Mouse (Mus musculus) embryonic facial prominence, embryonic 14.5 days (tissue): ENCODE data around the gene Prkar1b. TPM values are rescaled to one million over a fixed set of nuclear protein-coding genes. Genes with fewer than 3 reads are reported as not detected.

ENCODE experiments used
- ATAC-seq: fragments of 200-750 bp; cut with Nextera tagmentation; 2 replicates; pipeline ENCODE4 v1.8.0; 2017; ENCODE audit warnings: low read depth, moderate number of reproducible peaks, moderate TSS enrichment
- DNase-seq: peaks from one replicate; pipeline ENCODE4 v3.0.0-alpha.2; 2015; ENCODE audit warnings: low spot score
- H3K27ac ChIP-seq: fragments of 300-500 bp; sonication (generic); replicated peaks from 2 replicates; pipeline ENCODE4 v1.5.1; 2014; ENCODE audit warnings: low read depth, mild to moderate bottlenecking, low read length, moderate library complexity
- H3K27me3 ChIP-seq: fragments of 300-500 bp; sonication (generic); replicated peaks from 2 replicates; pipeline ENCODE4 v1.6.1; 2014; ENCODE audit warnings: low read length; ENCODE audit not compliant: control insufficient read depth, insufficient read depth
- H3K36me3 ChIP-seq: fragments of 300-500 bp; sonication (generic); 2 replicates; pipeline ENCODE4 v1.6.1; 2014; ENCODE audit warnings: low read length, mixed read lengths; ENCODE audit not compliant: control insufficient read depth, insufficient read depth
- H3K4me1 ChIP-seq: fragments of 300-500 bp; sonication (generic); 2 replicates; pipeline ENCODE4 v1.6.1; 2014; ENCODE audit warnings: antibody characterized with exemption, low read length; ENCODE audit not compliant: control insufficient read depth, insufficient read depth
- H3K4me2 ChIP-seq: fragments of 300-500 bp; sonication (generic); 2 replicates; pipeline ENCODE4 v1.6.1; 2014; ENCODE audit warnings: low read depth, mild to moderate bottlenecking, low read length, moderate library complexity, mixed read lengths
- H3K4me3 ChIP-seq: fragments of 300-500 bp; sonication (generic); 2 replicates; pipeline ENCODE4 v1.5.1; 2014; ENCODE audit warnings: low read depth, mild to moderate bottlenecking, low read length
- H3K9ac ChIP-seq: fragments of 300-500 bp; sonication (generic); 2 replicates; pipeline ENCODE4 v1.6.1; 2014; ENCODE audit warnings: low read depth, mild to moderate bottlenecking, low read length, moderate library complexity, mixed read lengths
- H3K9me3 ChIP-seq: fragments of 300-500 bp; sonication (generic); 2 replicates; pipeline ENCODE4 v1.6.1; 2016; ENCODE audit warnings: low read length; ENCODE audit not compliant: control insufficient read depth
- WGBS: fragments of 180-500 bp; shearing (Covaris S2); extraction: QIAGEN DNeasy Blood & Tissue Kit; methylation state at CpG from one replicate; pipeline ENCODE4 v1.1.7; 2014; 5-methylcytosine and 5-hydroxymethylcytosine counted together
- polyA plus RNA-seq: library from polyadenylated mRNA; unstranded; fragments of >200 nt; fragmentation: Nextera tagmentation; extraction: Ambion mirVana; gene quantifications from 2 replicates; pipeline ENCODE4 v1.2.1, GENCODE M21; 2014

Prkar1b gene
- polyA plus RNA-seq, 1 experiment from 2014 or later = 22.8 TPM

DNA sequence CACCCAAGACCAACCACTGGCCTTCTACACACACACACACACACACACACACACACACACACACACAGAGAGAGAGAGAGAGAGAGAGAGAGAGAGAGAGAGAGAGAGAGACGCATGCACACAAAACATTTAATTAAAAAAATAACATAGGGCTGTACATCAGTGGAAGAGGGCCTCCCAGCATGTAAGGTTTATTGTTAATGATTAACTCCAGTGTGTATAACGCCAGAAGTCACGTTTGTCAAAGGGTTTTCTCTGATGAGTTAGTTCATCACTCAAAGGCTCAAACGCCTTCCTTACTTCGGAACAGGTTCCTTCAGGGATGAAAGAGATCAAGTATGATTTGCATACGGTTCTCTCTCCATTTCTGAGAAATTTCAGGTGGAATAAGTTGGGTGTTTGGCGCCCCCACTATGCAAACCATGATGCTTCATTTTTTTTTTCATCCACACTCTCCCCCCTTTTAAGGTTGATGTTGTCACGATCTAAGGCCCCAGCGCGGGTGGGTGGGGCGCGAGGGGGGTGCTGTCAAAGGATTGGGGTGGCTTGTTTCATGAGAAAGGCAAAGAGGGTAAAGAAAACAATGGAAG, 21.2 kb downstream of the Prkar1b start:
- Histone ChIP-seq H3K4me1 (peaks cover 8% of the 10 kb centered on the region; the same call in 1 of the 2 replicates), H3K4me3 (peak overlapping the region; percentile 56), H3K27me3 (peaks cover 7% of the 10 kb centered on the region), H3K4me2 (peak overlapping the region; percentile 77), H3K9ac (peak overlapping the region; percentile 75), H3K36me3 (peaks cover 13% of the 10 kb centered on the region; the same call in 1 of the 2 replicates), H3K9me3 (no peaks in the 10 kb centered on the region), H3K27ac (no peak overlapping the region)
- ATAC-seq = no peak
- WGBS = 29% methylated on average over 12 of the region's 12 CpGs
- DNase-seq = no peak

DNA sequence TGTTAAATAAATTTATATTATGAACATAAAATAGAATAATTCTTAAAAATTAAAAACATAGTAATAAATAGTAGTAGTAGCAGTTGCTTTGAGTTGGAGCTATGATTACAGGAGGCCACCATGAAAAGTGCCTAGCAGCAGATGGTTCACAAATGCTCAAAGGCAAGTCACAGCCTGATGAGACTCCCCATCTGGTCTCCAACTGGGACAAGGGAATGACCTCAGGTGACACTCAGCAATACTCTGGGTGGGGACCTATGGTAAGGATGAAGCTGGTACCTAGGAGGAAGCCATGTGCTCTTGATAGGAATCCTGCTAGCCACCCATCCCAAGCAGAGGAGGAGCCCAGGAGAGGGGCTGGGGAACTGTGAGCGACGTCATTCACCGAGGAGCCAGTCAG, 24.1 kb downstream of the Prkar1b start:
- H3K9ac ChIP-seq = no peak overlapping the region
- H3K36me3 ChIP-seq = peaks cover 13% of the 10 kb centered on the region; the same call in 1 of the 2 replicates
- 80% methylated on average over 3 of the region's 3 CpGs for WGBS
- H3K4me3 ChIP-seq = no peak overlapping the region
- ATAC-seq (no peak), DNase-seq (no peak)
- no peaks in the 10 kb centered on the region for H3K9me3 ChIP-seq
- H3K27ac ChIP-seq = no peak overlapping the region
- no peak overlapping the region for H3K4me2 ChIP-seq
- peaks cover 8% of the 10 kb centered on the region; the same call in 1 of the 2 replicates for H3K4me1 ChIP-seq
- H3K27me3 ChIP-seq = peaks cover 7% of the 10 kb centered on the region

DNA sequence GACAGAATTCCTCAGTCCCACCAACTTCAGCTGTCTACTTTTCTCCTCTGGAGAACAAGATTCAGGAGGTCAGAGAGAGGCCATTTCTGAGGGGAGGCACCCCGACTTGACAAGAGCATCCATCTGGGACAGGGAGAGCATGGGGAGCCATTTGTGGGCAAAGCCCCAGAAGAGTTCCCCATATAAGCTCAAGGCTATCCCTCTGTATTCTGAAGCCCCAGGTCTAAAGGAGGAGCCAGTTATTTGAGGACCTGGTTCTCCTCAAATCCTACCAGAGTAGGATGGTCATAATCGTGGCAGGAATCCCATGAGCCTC, 30.9 kb downstream of the Prkar1b start:
- Histone ChIP-seq H3K9ac (no peak overlapping the region), H3K9me3 (no peaks in the 10 kb centered on the region), H3K27me3 (no peaks in the 10 kb centered on the region), H3K36me3 (no peaks in the 10 kb centered on the region), H3K4me1 (no peaks in the 10 kb centered on the region), H3K4me2 (no peak overlapping the region), H3K4me3 (no peak overlapping the region), H3K27ac (no peak overlapping the region)
- DNase-seq (no peak), ATAC-seq (no peak)
- WGBS = 65% methylated on average over 2 of the region's 2 CpGs

DNA sequence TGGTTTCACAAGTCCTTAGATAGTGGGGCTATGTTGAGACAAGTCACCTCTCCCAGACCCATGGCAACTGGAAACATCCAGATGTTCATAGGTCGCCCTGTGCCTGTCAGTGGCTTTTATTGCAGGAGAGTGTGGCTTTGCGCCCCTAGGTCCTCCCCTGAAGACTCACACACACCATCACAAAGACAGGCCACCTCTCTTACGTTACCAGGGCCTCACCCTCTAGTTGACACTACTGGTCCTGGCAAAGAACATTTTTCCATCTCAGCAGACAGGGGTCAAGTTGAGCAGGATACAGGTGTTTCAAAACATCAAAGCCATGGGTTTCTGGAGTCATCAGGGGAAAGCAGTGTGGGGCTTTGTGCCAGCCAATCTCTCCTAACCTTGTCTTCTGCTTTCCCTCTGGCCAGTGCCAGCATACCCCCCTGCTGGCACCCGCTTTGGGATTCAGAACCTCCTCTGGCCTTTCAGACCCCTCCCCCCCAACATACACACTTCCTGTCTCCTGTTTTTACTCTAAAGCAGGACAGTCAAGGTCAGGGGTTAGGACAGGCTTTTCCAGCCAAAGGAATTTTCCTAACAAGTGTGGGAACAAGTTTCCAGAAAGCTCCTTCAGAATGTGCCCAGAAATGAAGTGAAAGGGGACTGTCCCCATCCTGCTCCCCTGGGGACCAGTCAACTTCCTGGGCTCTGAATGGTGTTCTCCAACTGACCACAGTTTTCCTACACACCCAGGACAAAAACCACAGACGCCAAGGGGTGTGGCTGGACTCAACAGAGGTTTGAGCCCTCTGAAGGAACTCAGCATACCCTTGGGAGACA, 31.5 kb downstream of the Prkar1b start:
- Histone ChIP-seq H3K9ac (no peak overlapping the region), H3K4me1 (no peaks in the 10 kb centered on the region), H3K27me3 (no peaks in the 10 kb centered on the region), H3K9me3 (no peaks in the 10 kb centered on the region), H3K36me3 (no peaks in the 10 kb centered on the region), H3K4me3 (no peak overlapping the region), H3K4me2 (no peak overlapping the region), H3K27ac (no peak overlapping the region)
- no peak for DNase-seq
- 66% methylated on average over 5 of the region's 5 CpGs for WGBS
- ATAC-seq = no peak

DNA sequence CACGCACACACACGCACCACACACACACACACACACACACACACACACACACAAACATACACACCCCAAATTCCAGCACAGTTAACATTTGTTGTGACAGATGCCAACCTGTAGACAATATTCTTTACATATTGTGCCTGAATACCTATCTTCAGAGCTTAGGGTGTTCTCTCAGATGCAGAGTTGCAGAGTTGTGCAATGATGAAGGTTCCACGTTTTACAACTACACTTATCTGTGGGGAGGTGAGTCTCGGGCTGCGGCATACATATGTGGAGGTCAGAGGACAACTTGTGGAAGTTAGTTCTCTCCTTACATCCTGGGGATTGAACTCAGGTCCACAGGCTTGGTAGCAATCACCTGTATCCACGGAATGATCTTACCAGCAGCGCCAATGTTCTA, 34.3 kb downstream of the Prkar1b start:
- ATAC-seq = no peak
- WGBS = 91% methylated on average over 7 of the region's 7 CpGs
- H3K27me3 ChIP-seq = no peaks in the 10 kb centered on the region
- no peaks in the 10 kb centered on the region for H3K9me3 ChIP-seq
- no peaks in the 10 kb centered on the region for H3K36me3 ChIP-seq
- no peak overlapping the region for H3K9ac ChIP-seq
- no peak overlapping the region for H3K27ac ChIP-seq
- H3K4me2 ChIP-seq = no peak overlapping the region
- no peaks in the 10 kb centered on the region for H3K4me1 ChIP-seq
- no peak overlapping the region for H3K4me3 ChIP-seq
- no peak for DNase-seq

DNA sequence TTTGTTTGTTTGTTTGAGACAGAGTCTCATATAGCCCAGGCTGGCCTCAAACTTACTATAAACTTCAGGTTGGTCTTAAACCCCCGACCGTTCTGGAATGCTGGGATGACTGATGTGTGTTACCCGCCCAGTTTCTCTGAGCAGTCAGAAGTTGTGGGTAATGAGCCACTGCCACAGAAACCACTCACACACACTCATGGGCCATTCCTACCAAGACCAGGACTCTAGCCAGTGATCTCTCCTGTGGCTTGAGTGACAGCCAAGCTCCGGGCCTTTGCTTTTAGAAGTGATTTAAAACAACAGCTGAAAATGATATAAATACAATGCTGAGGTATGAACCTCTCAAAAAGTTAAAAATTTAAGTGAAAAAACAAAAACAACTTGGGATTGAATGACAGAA, 34.9 kb downstream of the Prkar1b start:
- Histone ChIP-seq H3K36me3 (no peaks in the 10 kb centered on the region), H3K9me3 (no peaks in the 10 kb centered on the region), H3K27me3 (no peaks in the 10 kb centered on the region), H3K4me3 (no peak overlapping the region), H3K9ac (no peak overlapping the region), H3K4me1 (no peaks in the 10 kb centered on the region), H3K4me2 (no peak overlapping the region), H3K27ac (no peak overlapping the region)
- DNase-seq (peak; percentile 26), ATAC-seq (no peak)
- WGBS = 73% methylated on average over 4 of the region's 4 CpGs

DNA sequence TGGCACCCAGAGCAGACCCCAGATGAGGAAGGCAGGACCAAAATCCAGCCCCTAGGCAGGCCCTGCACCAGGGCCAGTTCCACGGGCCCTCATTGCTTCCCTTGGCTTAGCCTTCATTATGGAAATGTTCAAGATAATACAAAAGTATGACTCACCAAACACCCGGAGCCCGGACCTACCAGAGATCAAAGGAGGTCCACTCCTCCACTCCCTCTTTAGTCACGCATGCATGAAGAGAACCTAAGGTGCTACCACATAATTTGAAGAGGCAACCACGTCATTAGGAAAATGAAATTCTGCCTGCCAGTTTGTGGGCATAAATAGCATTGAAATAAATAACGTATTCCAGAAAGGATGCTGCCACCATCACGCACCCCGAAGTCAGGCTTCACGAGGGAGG, 37.4 kb downstream of the Prkar1b start:
- no peak overlapping the region for H3K4me2 ChIP-seq
- no peaks in the 10 kb centered on the region for H3K4me1 ChIP-seq
- 75% methylated on average over 9 of the region's 9 CpGs for WGBS
- peaks cover 3% of the 10 kb centered on the region; the same call in 1 of the 2 replicates for H3K36me3 ChIP-seq
- no peak overlapping the region for H3K4me3 ChIP-seq
- H3K27ac ChIP-seq = no peak overlapping the region
- H3K9me3 ChIP-seq = no peaks in the 10 kb centered on the region
- H3K27me3 ChIP-seq = no peaks in the 10 kb centered on the region
- no peak for DNase-seq
- H3K9ac ChIP-seq = no peak overlapping the region
- ATAC-seq = no peak

DNA sequence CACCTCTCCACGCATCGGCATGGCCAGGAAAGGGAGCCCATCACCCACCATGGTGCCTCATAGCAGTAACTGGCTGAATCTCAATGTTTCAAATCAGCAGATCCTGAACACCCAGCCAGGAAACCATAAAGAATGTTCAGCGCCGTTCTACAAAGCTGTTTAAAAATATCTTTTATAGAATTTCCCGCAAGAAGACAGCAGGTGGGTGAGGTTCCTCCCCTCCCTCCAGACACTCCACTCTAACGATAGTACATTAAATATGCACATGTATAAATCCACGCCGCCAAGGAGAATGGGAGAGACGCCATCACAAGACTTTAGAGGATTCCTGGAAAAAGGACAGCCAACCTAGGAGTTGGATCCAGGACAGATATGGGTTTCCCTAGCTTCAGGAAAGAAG, 37.8 kb downstream of the Prkar1b start:
- DNase-seq (no peak), ATAC-seq (no peak)
- Histone ChIP-seq H3K9ac (no peak overlapping the region), H3K4me2 (no peak overlapping the region), H3K9me3 (no peaks in the 10 kb centered on the region), H3K4me1 (no peaks in the 10 kb centered on the region), H3K4me3 (no peak overlapping the region), H3K27ac (no peak overlapping the region), H3K27me3 (no peaks in the 10 kb centered on the region), H3K36me3 (peaks cover 6% of the 10 kb centered on the region; the same call in 1 of the 2 replicates)
- 77% methylated on average over 9 of the region's 9 CpGs for WGBS
